Mouse (Mus musculus) erythroblast, embryonic 14.5 days (primary cell): Measurements from ENCODE around the gene C2.
"Not testable (repeated sequence)": the region's sequence is repeated elsewhere in the genome, so short reads cannot be mapped to it uniquely, and the experiment has no call there.

Source experiments
- GATA1 ChIP-seq: IDR thresholded peaks from 2 replicates; pipeline ENCODE4 v1.6.1; 2012; ENCODE audit warnings: low read length, inconsistent platforms, mixed read lengths
- TAL1 ChIP-seq: IDR thresholded peaks from 3 replicates; pipeline ENCODE4 v1.6.1; 2012; ENCODE audit warnings: low read length, inconsistent platforms, mixed read lengths

- not testable (repeated sequence) for TF ChIP-seq GATA1, TAL1
These were observed 84.3 kb downstream of the C2 start for GRCm38 (mm10) chr17:34813747-34814146.
